Mouse (Mus musculus) forebrain, embryonic 13.5 days (tissue): ENCODE results near the gene Ddi2. TPM values are rescaled to one million over a fixed set of nuclear protein-coding genes. Genes with fewer than 3 reads are reported as not detected.
"Not testable (repeated sequence)": the region's sequence is repeated elsewhere in the genome, so short reads cannot be mapped to it uniquely, and the experiment has no call there.

Experiments used
- ATAC-seq: fragments of 200-750 bp; cut with Nextera tagmentation; 2 replicates; pipeline ENCODE4 v1.8.0; 2017
- H3K27ac ChIP-seq: fragments of 300-500 bp; sonication (generic); 2 replicates; pipeline ENCODE4 v1.5.1; 2015; ENCODE audit warnings: inconsistent platforms, mild to moderate bottlenecking, moderate library complexity
- H3K27me3 ChIP-seq: fragments of 300-500 bp; sonication (generic); 2 replicates; pipeline ENCODE4 v1.6.1; 2015; ENCODE audit warnings: mild to moderate bottlenecking, inconsistent platforms
- H3K36me3 ChIP-seq: fragments of 300-500 bp; sonication (generic); 2 replicates; pipeline ENCODE4 v1.6.1; 2015; ENCODE audit warnings: mild to moderate bottlenecking, inconsistent platforms; ENCODE audit not compliant: poor library complexity, severe bottlenecking
- H3K4me1 ChIP-seq: fragments of 300-500 bp; sonication (generic); 2 replicates; pipeline ENCODE4 v1.6.1; 2015; ENCODE audit warnings: inconsistent platforms
- H3K4me2 ChIP-seq: fragments of 300-500 bp; sonication (generic); 2 replicates; pipeline ENCODE4 v1.6.1; 2015; ENCODE audit warnings: inconsistent platforms, mild to moderate bottlenecking, moderate library complexity
- H3K4me3 ChIP-seq: fragments of 300-500 bp; sonication (generic); 2 replicates; pipeline ENCODE4 v1.5.1; 2015; ENCODE audit warnings: mild to moderate bottlenecking, inconsistent platforms
- H3K9ac ChIP-seq: fragments of 300-500 bp; sonication (generic); 2 replicates; pipeline ENCODE4 v1.6.1; 2015; ENCODE audit warnings: mild to moderate bottlenecking, inconsistent platforms
- H3K9me3 ChIP-seq: fragments of 300-500 bp; sonication (generic); replicated peaks from 2 replicates; pipeline ENCODE4 v1.6.1; 2016; ENCODE audit warnings: inconsistent platforms
- WGBS: fragments of 180-500 bp; shearing (Covaris S2); methylation state at CpG from one replicate; pipeline ENCODE4 v1.1.7; 2015; 5-methylcytosine and 5-hydroxymethylcytosine counted together
- polyA plus RNA-seq: library from polyadenylated mRNA; unstranded; fragments of >200 nt; fragmentation: Nextera tagmentation; extraction: Ambion mirVana; gene quantifications from 2 replicates; pipeline ENCODE4 v1.2.1, GENCODE M21; 2015

Ddi2 gene
- 14.7 TPM in 2 replicates for polyA plus RNA-seq

DNA sequence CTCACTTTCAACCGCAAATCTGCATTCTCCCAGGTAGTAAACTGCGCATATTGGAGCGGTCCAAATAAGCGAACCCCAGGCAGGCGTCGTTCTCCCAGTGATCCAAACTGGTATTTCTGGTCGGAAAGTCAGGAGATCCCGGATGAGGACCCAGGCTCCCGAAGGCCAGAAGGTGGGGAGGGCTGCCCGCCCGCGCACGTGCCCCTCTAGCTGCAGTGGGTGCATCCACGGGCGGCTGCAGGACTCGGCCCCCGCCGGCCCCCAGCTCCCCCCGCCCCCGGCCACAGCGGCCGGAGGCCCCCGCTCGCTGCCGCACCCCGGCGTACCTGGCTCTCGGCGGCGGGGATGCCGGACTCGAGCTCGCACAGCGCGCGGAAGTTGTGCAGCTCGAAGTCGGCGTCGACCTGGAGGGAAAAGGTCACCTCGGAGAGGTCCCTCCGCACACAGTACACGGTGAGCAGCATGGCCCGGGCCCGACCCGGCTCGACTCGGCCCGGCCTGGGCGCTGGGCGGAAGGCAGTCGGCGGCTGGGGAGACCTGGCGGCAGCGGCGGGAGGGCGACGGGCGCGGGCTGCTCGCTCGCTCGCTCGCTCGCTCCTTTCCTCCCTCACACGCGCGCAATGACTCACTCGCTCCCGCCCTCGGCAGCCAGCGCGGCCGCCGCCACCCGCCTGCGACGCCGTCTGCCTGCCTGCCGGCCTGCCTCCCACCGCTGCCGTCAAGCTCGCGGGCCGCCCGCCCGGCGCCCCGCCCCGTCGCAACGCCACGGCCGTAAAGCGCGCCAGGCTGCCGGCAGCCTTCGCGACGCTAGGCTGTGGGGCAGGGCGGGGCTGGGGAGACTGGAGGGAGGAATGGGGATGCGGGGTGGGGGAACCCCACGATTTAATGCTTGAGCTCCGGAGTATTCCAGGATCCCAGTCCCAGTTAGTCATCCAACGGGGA, at the start of gene Ddi2:
Gene Ddi2, minus strand, starts transcription at position 689 of the 942 bp plus-strand sequence.
- peak; percentile 94 for ATAC-seq
- Histone ChIP-seq H3K9ac (peak within 1 kb of the TSS; percentile 98), H3K27ac (peak within 1 kb of the TSS; percentile 91), H3K9me3 (no peaks in the 10 kb centered on the region), H3K4me1 (peaks cover 31% of the 10 kb centered on the region), H3K27me3 (0 out of 2 replicates have a peak, but pooled peaks cover 3% of the 10 kb centered on the region), H3K4me2 (peak within 1 kb of the TSS; percentile 96), H3K36me3 (peaks cover 8% of the 10 kb centered on the region), H3K4me3 (peak within 1 kb of the TSS; percentile 98)
- under 1% methylated on average over 76 of the region's 105 CpGs for WGBS

DNA sequence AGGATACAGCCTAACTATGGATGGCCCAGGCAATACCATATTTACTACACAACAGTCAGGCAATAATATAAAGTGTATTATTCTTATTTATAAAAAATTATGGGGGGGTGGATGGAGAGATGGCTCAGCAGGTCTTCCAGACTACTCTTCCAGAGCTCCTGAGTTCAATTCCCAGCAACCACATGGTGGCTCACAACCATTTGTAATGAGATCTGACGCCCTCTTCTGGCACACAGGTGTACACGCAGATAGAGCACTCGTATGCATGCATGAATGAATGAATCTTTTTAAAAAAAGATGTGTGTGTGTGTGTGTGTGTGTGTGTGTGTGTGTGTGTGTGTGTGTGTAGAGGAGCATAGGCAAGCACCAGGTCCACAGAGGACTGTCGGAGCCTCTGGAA, 49.8 kb upstream of the Ddi2 start:
- peaks cover 93% of the 10 kb centered on the region for H3K36me3 ChIP-seq
- H3K4me2 ChIP-seq, H3K9me3 ChIP-seq, H3K27ac ChIP-seq, H3K27me3 ChIP-seq, H3K4me1 ChIP-seq, H3K9ac ChIP-seq, ATAC-seq, H3K4me3 ChIP-seq: not testable (repeated sequence)
- 91% methylated on average over 4 of the region's 4 CpGs for WGBS

DNA sequence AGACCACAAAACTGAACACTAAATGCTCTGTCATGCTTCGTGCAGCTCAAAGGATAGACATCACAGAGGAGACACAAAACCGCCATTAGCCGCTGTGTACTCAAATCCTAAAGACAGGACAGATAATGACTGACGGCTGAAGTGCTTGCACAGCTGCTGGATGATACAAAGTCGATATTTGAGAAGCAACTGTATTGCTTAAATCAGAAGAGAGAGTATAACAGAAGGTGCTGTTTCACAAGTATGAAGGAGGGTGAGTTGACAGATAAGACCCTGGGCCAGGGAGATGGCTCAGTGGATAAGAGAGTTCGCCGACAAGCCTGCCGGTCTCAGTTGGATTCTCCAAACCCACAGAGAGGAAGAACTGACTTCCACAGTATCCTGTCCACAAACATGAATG, 48.6 kb upstream of the Ddi2 start:
- WGBS, result 94% methylated on average over 8 of the region's 8 CpGs
- peaks cover 98% of the 10 kb centered on the region for H3K36me3 ChIP-seq
- no peak for ATAC-seq

DNA sequence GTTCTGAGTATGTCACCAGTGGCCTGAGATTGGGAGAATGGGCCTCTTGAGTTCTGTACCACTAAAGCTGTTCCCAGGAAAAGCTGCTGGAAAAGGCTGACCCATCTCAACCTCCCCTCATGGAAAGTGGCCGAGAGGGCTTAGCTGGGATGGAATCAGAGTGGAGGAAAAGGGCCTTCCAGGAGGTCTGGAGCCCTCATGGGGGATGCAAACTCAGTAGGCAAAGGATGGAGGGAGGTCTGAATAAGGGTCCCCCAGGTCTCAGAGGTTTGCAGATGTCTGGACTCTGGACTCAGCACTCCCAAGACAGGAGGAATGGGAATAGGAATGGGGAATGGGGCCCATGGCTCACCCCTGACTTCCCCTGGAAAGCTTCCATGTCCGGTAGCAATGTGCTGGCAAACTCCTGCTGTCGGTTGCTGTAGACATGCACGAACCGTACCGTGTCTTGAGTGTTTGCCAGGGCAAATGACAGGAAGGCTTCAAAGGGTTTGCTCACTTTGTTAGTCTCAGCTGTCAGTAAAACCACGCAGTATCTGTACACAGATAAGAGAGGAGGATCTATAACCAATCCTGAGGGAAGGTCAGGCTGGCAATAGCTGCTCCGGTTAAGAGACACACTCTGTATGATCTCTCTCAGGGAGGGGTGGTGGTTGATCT, 46.4 kb upstream of the Ddi2 start:
- 91% methylated on average over 8 of the region's 8 CpGs for WGBS
- peaks cover 22% of the 10 kb centered on the region for H3K4me1 ChIP-seq
- no peak overlapping the region for H3K4me3 ChIP-seq
- H3K9me3 ChIP-seq, result no peaks in the 10 kb centered on the region
- no peak for ATAC-seq
- H3K4me2 ChIP-seq, result no peak overlapping the region
- H3K36me3 ChIP-seq, result peaks cover 95% of the 10 kb centered on the region
- no peak overlapping the region for H3K27ac ChIP-seq
- no peaks in the 10 kb centered on the region for H3K27me3 ChIP-seq
- H3K9ac ChIP-seq, result no peak overlapping the region

More for the DNA sequence above, 48.6 kb upstream of the Ddi2 start:
- no peaks in the 10 kb centered on the region for H3K27me3 ChIP-seq
- no peaks in the 10 kb centered on the region for H3K9me3 ChIP-seq
- H3K27ac ChIP-seq, result no peak overlapping the region
- H3K4me2 ChIP-seq, result no peak overlapping the region
- H3K4me1 ChIP-seq, result peaks cover 12% of the 10 kb centered on the region
- H3K4me3 ChIP-seq, result no peak overlapping the region
- H3K9ac ChIP-seq, result no peak overlapping the region

DNA sequence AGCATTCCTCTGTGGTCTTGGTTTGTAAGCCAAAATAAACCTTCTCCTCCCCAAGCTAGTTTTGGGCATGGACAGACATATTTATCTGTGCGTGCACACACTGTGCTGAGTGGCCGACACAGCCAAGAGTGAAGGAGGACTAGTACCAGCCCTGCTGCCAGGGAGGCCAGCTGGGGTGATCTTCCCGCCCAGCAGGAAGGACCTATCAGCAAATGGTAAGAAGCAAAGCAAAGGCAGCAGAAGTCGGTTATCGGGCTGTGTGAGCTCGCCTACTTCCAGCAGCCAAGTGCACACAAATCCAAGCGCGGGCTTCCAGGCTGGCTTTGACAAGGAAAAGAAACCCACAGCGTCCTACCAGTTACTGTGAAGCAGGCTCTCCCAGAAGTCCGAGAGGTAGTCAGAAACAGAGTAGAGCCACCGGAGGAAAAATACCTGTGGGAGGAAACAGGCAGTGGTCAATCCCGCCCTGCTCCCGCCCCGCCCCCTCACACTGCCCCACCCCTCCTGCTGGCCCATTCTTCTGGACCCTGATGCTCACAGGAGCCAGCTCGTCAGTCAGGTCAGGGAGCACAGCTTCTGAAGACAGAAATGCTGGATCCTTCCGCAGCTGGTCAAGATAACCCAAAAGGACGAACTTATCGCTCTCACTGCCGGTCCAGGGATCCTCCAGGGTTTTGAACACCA, 44.3 kb upstream of the Ddi2 start:
- Histone ChIP-seq H3K4me2 (no peak overlapping the region), H3K27ac (peak overlapping the region; percentile 81), H3K36me3 (peaks cover 95% of the 10 kb centered on the region), H3K9me3 (no peaks in the 10 kb centered on the region), H3K4me3 (no peak overlapping the region), H3K9ac (no peak overlapping the region), H3K4me1 (peaks cover 22% of the 10 kb centered on the region), H3K27me3 (no peaks in the 10 kb centered on the region)
- WGBS, result 75% methylated on average over 19 of the region's 19 CpGs
- peak; percentile 33; the same call in 1 of the 2 replicates for ATAC-seq

DNA sequence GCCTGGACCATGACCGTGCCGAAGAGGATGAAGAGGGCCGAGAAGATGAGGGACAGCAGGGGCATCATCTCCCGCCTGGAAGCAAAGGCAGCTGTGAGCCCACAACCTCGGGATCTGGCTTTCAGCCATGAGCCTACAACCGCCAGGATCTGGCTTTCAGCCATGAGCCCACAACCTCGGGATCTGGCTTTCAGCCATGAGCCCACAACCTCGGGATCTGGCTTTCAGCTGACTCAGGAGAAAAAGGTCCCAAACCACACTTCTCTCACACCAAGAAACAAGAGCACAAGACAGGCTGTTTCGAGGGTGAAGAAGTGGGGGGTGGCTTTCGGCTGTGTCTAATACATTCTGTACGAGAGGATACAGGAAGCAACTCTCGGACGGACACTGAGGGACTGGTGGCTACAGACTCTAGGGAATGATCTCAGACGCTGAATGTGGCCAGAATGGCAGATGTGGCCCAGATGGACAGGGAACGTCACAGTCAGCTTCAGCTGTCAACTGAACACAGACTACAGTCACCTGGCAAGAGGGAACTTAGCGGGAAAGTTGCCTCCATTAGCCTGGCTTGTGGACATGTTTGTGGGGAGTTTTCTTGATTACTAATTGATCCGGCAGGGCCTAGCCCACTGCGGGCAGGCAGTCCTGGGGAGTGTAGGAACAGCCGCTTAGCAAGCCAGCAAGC, 43.6 kb upstream of the Ddi2 start:
- Histone ChIP-seq H3K9me3 (no peaks in the 10 kb centered on the region), H3K4me2 (peak overlapping the region; percentile 30), H3K36me3 (peaks cover 95% of the 10 kb centered on the region), H3K27ac (peak overlapping the region; percentile 81), H3K27me3 (no peaks in the 10 kb centered on the region), H3K4me3 (no peak overlapping the region), H3K4me1 (peaks cover 22% of the 10 kb centered on the region), H3K9ac (no peak overlapping the region; the same call in 1 of the 2 replicates)
- 55% methylated on average over 19 of the region's 19 CpGs for WGBS
- ATAC-seq, result peak; percentile 75

DNA sequence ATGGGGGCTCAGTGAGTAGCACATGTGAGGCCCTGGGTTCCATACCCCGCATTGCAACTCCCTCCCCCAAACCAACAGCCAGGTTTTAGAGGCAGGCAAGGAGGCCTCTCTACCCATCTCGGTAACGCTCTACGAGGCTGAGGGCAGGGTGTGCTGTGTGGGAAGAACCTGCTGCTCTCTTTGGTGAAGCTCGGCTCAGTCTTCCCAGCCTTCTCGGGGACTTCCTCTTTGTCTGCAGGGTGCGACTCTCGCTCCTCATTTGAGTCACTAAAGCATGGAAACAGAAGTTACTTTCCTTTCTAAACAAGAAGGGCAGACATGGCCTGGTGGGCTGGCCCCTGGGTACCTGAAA, 43.1 kb upstream of the Ddi2 start:
- Histone ChIP-seq H3K4me1 (peaks cover 22% of the 10 kb centered on the region), H3K9ac (no peak overlapping the region; the same call in 1 of the 2 replicates), H3K4me2 (peak overlapping the region; percentile 30), H3K27me3 (no peaks in the 10 kb centered on the region), H3K36me3 (peaks cover 95% of the 10 kb centered on the region), H3K4me3 (no peak overlapping the region), H3K27ac (peak overlapping the region; percentile 81), H3K9me3 (no peaks in the 10 kb centered on the region)
- ATAC-seq, result peak; percentile 43
- 69% methylated on average over 8 of the region's 8 CpGs for WGBS

DNA sequence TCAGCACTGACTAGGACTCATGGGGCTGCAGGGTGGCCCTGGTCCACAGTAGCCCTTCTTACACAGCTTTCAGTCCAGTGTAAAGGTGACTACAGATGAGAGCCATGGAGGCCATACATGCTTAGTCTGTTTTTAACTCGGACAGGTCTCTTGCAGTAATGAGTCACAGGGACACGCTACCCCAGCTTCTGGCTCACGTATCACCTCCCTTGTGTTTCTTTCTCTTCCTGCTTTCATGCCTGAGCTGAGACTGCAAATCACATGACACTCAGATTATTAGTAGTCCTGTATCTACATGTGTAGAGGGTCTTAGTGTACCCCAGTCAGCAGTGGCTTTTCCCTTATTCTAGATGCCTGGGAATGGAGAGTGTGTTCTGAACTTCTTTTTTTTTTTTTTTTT, 41.8 kb upstream of the Ddi2 start:
- H3K27me3 ChIP-seq, result no peaks in the 10 kb centered on the region
- no peak for ATAC-seq
- WGBS, result 94% methylated on average over 3 of the region's 3 CpGs
- H3K4me1 ChIP-seq, result peaks cover 22% of the 10 kb centered on the region
- no peak overlapping the region for H3K27ac ChIP-seq
- no peak overlapping the region for H3K4me3 ChIP-seq
- H3K9ac ChIP-seq, result no peak overlapping the region
- no peaks in the 10 kb centered on the region for H3K9me3 ChIP-seq
- H3K4me2 ChIP-seq, result no peak overlapping the region
- H3K36me3 ChIP-seq, result peaks cover 87% of the 10 kb centered on the region

DNA sequence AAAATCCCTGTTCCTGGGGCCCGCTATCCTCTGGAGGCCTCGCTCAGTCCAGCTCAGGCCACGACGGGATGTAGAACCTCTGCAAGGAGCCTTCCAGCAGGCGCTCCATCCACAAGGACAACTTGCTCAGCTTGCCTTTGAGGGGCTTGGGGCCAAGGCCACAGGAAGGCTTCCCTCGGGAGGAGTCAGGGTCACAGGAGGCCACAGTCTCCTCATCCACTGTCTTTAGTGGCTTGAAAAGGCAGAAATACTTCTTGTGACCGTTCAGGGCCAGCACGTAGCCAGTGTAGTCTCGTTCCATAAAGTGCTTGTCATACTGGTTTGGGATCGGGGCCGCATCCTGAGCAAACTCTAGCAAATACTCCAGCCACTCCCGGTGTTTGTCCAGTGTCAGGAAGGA, 40.3 kb upstream of the Ddi2 start:
- no peaks in the 10 kb centered on the region for H3K9me3 ChIP-seq
- H3K9ac ChIP-seq, result no peak overlapping the region
- ATAC-seq, result no peak
- no peak overlapping the region for H3K4me3 ChIP-seq
- H3K4me2 ChIP-seq, result no peak overlapping the region
- peaks cover 22% of the 10 kb centered on the region for H3K4me1 ChIP-seq
- peaks cover 76% of the 10 kb centered on the region for H3K36me3 ChIP-seq
- 95% methylated on average over 12 of the region's 12 CpGs for WGBS
- no peaks in the 10 kb centered on the region for H3K27me3 ChIP-seq
- no peak overlapping the region for H3K27ac ChIP-seq

DNA sequence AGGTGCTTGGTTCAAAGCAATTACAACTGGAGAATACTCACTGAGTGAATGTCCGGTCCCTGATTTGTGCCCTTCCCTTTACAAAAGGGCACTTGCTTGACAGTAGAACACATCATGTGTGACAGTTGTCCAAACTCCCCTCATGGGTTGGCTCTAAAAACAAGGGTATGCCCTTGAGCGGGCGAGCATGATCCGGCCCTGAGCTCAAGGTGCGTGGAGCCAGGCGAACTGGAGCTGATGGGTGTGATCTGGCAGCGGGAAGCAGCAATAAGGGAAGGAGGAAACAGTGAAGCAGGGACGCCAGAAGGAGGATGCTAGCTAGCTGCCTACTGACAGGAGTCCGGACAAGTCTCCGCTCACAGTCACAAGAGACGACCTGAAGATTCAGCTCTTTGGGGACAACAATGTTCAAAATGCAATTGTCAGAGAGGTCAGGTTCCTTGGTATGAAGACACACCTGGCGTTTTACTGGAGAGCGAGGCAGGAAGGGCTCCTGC, 38.9 kb upstream of the Ddi2 start:
- no peaks in the 10 kb centered on the region for H3K27me3 ChIP-seq
- peaks cover 14% of the 10 kb centered on the region for H3K4me1 ChIP-seq
- WGBS, result 94% methylated on average over 13 of the region's 13 CpGs
- no peak overlapping the region for H3K9ac ChIP-seq
- no peak for ATAC-seq
- peaks cover 63% of the 10 kb centered on the region for H3K36me3 ChIP-seq
- H3K4me3 ChIP-seq, result no peak overlapping the region
- H3K4me2 ChIP-seq, result no peak overlapping the region
- H3K9me3 ChIP-seq, result no peaks in the 10 kb centered on the region
- no peak overlapping the region for H3K27ac ChIP-seq

DNA sequence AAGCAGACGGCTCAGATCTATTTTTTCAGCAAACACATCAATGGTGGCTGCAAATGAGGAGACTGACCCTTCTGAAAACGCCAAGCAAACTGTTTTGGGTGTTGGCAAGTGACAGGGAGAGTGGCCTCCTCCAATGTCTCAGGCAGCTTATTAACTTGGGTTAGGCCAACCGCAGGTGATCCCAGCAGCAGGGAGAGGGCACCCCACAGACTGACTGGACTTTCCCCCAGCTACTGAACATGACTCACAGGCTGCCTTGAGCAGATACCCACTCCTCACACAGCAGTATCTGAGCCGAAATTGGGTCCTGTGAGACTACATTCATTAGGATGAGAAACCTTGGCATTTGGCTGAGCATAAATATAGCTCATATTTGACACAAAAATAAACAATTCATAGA, 37.7 kb upstream of the Ddi2 start:
- H3K9ac ChIP-seq, result no peak overlapping the region
- H3K9me3 ChIP-seq, result no peaks in the 10 kb centered on the region
- H3K36me3 ChIP-seq, result peaks cover 51% of the 10 kb centered on the region
- peaks cover 2% of the 10 kb centered on the region for H3K4me1 ChIP-seq
- no peak overlapping the region for H3K27ac ChIP-seq
- no peak for ATAC-seq
- H3K4me2 ChIP-seq, result no peak overlapping the region
- H3K4me3 ChIP-seq, result no peak overlapping the region
- 86% methylated on average over 4 of the region's 4 CpGs for WGBS
- no peaks in the 10 kb centered on the region for H3K27me3 ChIP-seq
